35 mouse cellular contexts compared by ENCODE assay signal in genomic region chr11:118677277-118677676, GRCm38 (mm10).
"Had no signal": no experiment of that assay in that cellular context is flagged by ENCODE, and none has a peak within 500 bp of the region (broad histone marks: within the 10 kb centered on the region; RNA-seq: fewer than 3 reads in every experiment).

No protein-coding gene starts in this region.

- H3K9ac ChIP-seq: heart, embryonic 12.5 days; heart, embryonic 13.5 days; heart, embryonic 15.5 days; hindbrain, embryonic 12.5 days; hindbrain, embryonic 14.5 days; hindbrain, embryonic 15.5 days; intestine, embryonic 15.5 days; kidney, embryonic 15.5 days had no signal

- ATAC-seq: hindbrain, embryonic 16.5 days; hindbrain, postnatal 0 days; inflammation-experienced regulatory T-cells, adult 6 months; intestine, embryonic 15.5 days; intestine, embryonic 16.5 days; intestine, postnatal 0 days had no signal

- H3K4me1 ChIP-seq: heart, embryonic 10.5 days; heart, embryonic 12.5 days; heart, embryonic 13.5 days; heart, embryonic 15.5 days; intestine, embryonic 15.5 days; kidney, embryonic 15.5 days had no signal

- H3K4me3 ChIP-seq: heart, adult 2 months; heart, embryonic 10.5 days; heart, embryonic 12.5 days; heart, embryonic 13.5 days; heart, embryonic 15.5 days; hindbrain, embryonic 10.5 days; hindbrain, embryonic 12.5 days; hindbrain, embryonic 15.5 days; intestine, embryonic 15.5 days; kidney, embryonic 15.5 days; layer of hippocampus, adult 2 months had no signal

- DNase-seq: heart, adult 2 months; heart, postnatal 10 days; heart, postnatal 14 days; heart, postnatal 36 days; heart, postnatal 4 days; kidney, adult 11 months; kidney, adult 18-20 months; kidney, adult 2 months; kidney, adult 8-10 months; kidney, adult 9 months; kidney, postnatal 10 days; kidney, postnatal 14 days; kidney, postnatal 25 days; kidney, postnatal 36 days; kidney, postnatal 4 days; layer of hippocampus, adult 9-11 months; layer of hippocampus, postnatal 36 days had no signal

- H3K27ac ChIP-seq: heart, adult 2 months; heart, embryonic 10.5 days; heart, embryonic 13.5 days; heart, embryonic 15.5 days; hindbrain, embryonic 10.5 days; hindbrain, postnatal 0 days; intestine, embryonic 15.5 days; kidney, embryonic 15.5 days; kidney, postnatal 0 days; layer of hippocampus, adult 2 months had no signal

- H3K4me2 ChIP-seq: heart, embryonic 11.5 days; heart, embryonic 12.5 days; heart, embryonic 13.5 days; heart, embryonic 15.5 days; hindbrain, embryonic 12.5 days; hindbrain, embryonic 14.5 days; hindbrain, embryonic 15.5 days; intestine, embryonic 15.5 days; kidney, embryonic 15.5 days had no signal

- H3K27me3 ChIP-seq: hindbrain, embryonic 12.5 days; hindbrain, embryonic 15.5 days had no signal

- H3K9me3 ChIP-seq: heart, embryonic 10.5 days; heart, embryonic 12.5 days; heart, embryonic 13.5 days; heart, embryonic 15.5 days; hindbrain, embryonic 10.5 days; hindbrain, embryonic 12.5 days; hindbrain, embryonic 15.5 days; intestine, embryonic 15.5 days; kidney, embryonic 15.5 days had no signal

- H3K36me3 ChIP-seq: heart, embryonic 10.5 days; heart, embryonic 12.5 days; heart, embryonic 13.5 days; heart, embryonic 15.5 days; hindbrain, embryonic 10.5 days; hindbrain, embryonic 12.5 days; hindbrain, embryonic 15.5 days; intestine, embryonic 15.5 days; kidney, embryonic 15.5 days had no signal
